8 mouse cellular contexts compared by ENCODE assay signal in the genomic region with DNA sequence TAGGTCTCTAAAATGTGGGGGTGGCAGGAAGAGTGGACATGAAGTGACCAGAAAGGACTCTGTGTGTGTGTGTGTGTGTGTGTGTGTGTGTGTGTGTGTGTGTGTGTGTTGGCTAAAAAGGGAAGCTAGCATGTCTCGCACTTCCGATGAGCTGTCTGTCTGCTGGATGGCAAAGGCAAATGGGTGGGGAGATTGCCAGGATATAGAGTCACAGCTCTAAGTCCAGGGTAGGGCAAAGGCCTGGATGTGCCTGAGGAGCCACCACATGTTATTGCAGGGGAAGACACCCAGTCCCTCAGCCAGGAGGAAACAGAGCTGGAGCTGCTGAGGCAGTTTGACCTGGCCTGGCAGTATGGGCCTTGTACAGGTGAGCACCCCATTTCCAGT. TPM values are rescaled to one million over a fixed set of nuclear protein-coding genes. Genes with fewer than 3 reads are reported as not detected.
DNase-seq lines count a peak whose midpoint lies in the region; ATAC-seq and TF ChIP-seq lines count a peak whose summit lies in the region.

No protein-coding gene starts in this region.

- peaks cover 2% of the 10 kb centered on the region; the same call in 1 of the 2 replicates for H3K79me2 ChIP-seq in MEL (ENCODE audit: control insufficient read depth, insufficient read depth, low read length, poor library complexity)

- DNase-seq in heart, adult 8-10 months (ENCODE audit: low spot score), result no peak
- peak; percentile 80 for DNase-seq in MEL (ENCODE audit: low read depth, low spot score)
- no peak for DNase-seq in cerebellum, postnatal 10 days
- DNase-seq in cerebellum, adult 18-20 months, result no peak

- TF ChIP-seq EP300 in MEL (IDR thresholded peaks at IDR 0.05; ENCODE audit: low read depth in 1 of 2, low read length in 2 of 2), result no peak

- no peak for TF ChIP-seq RAD21 in MEL (IDR thresholded peaks at IDR 0.05; ENCODE audit: low read depth, low read length)

- H3K27me3 ChIP-seq in heart, embryonic 14.5 days (ENCODE audit: control insufficient read depth, insufficient read depth, low read length), result peaks cover 9% of the 10 kb centered on the region
- H3K27me3 ChIP-seq in MEL (ENCODE audit: control insufficient read depth in 1 of 2, insufficient read depth in 2 of 2, low read length in 2 of 2), result no peaks in the 10 kb centered on the region
- H3K27me3 ChIP-seq in forebrain, embryonic 16.5 days (replicated peaks; ENCODE audit: control insufficient read depth, insufficient read depth, low read length), result peaks cover 10% of the 10 kb centered on the region
- H3K27me3 ChIP-seq in liver, embryonic 16.5 days (ENCODE audit: control insufficient read depth, insufficient read depth, low read depth, low read length), result no peaks in the 10 kb centered on the region; the same call in none of the 2 replicates
- H3K27me3 ChIP-seq in stomach, embryonic 14.5 days (ENCODE audit: control insufficient read depth, insufficient read depth, low read length), result no peaks in the 10 kb centered on the region

- peak overlapping the region; percentile 73 for H3K9ac ChIP-seq in heart, embryonic 14.5 days (ENCODE audit: low read length)
- H3K9ac ChIP-seq in MEL (ENCODE audit: control insufficient read depth, low read depth, low read length, poor library complexity, severe bottlenecking), result peak overlapping the region; percentile 71
- peak overlapping the region; percentile 74 for H3K9ac ChIP-seq in forebrain, embryonic 16.5 days (replicated peaks; ENCODE audit: low read depth, low read length)
- peak overlapping the region; percentile 75 for H3K9ac ChIP-seq in liver, embryonic 16.5 days (ENCODE audit: low read depth, low read length)
- peak overlapping the region; percentile 37 for H3K9ac ChIP-seq in stomach, embryonic 14.5 days (replicated peaks; ENCODE audit: low read depth, low read length)

- H3K4me2 ChIP-seq in heart, embryonic 14.5 days (ENCODE audit: low read length), result peak overlapping the region; percentile 68
- H3K4me2 ChIP-seq in forebrain, embryonic 16.5 days (ENCODE audit: low read length), result peak overlapping the region; percentile 68
- H3K4me2 ChIP-seq in liver, embryonic 16.5 days (ENCODE audit: low read depth, low read length), result peak overlapping the region; percentile 82
- peak overlapping the region; percentile 57 for H3K4me2 ChIP-seq in stomach, embryonic 14.5 days (replicated peaks; ENCODE audit: low read depth, low read length)

- H3K36me3 ChIP-seq in heart, embryonic 14.5 days (ENCODE audit: control insufficient read depth, insufficient read depth, low read length), result no peaks in the 10 kb centered on the region
- H3K36me3 ChIP-seq in MEL (ENCODE audit: control insufficient read depth in 1 of 2, insufficient read depth in 2 of 2, low read length in 2 of 2), result peaks cover 0 to 11% of the 10 kb centered on the region in 2 experiments; a peak in 2 of 4 replicates
- H3K36me3 ChIP-seq in forebrain, embryonic 16.5 days (ENCODE audit: control insufficient read depth, insufficient read depth), result no peaks in the 10 kb centered on the region
- H3K36me3 ChIP-seq in liver, embryonic 16.5 days (ENCODE audit: control insufficient read depth, insufficient read depth), result no peaks in the 10 kb centered on the region
- no peaks in the 10 kb centered on the region for H3K36me3 ChIP-seq in stomach, embryonic 14.5 days (ENCODE audit: control insufficient read depth, insufficient read depth, low read length)

- WGBS in heart, embryonic 14.5 days, result 18% methylated on average over 2 of the region's 2 CpGs
- WGBS in forebrain, embryonic 16.5 days, result 21% methylated on average over 2 of the region's 2 CpGs
- 0% methylated on average over 2 of the region's 2 CpGs for WGBS in liver, embryonic 16.5 days (ENCODE audit: insufficient replicate concordance)
- WGBS in stomach, embryonic 14.5 days, result 33% methylated on average over 2 of the region's 2 CpGs

- no peaks in the 10 kb centered on the region for H3K9me3 ChIP-seq in heart, embryonic 14.5 days (ENCODE audit: control insufficient read depth, low read length)
- H3K9me3 ChIP-seq in MEL (replicated peaks; ENCODE audit: insufficient read depth, low read length), result no peaks in the 10 kb centered on the region
- H3K9me3 ChIP-seq in forebrain, embryonic 16.5 days (ENCODE audit: control insufficient read depth, low read length), result no peaks in the 10 kb centered on the region
- H3K9me3 ChIP-seq in liver, embryonic 16.5 days (replicated peaks; ENCODE audit: control insufficient read depth, low read length), result no peaks in the 10 kb centered on the region
- no peaks in the 10 kb centered on the region for H3K9me3 ChIP-seq in stomach, embryonic 14.5 days (ENCODE audit: control insufficient read depth, low read depth, low read length)

- TF ChIP-seq CTCF in MEL (IDR thresholded peaks at IDR 0.05 in 2 of 3, conservative IDR thresholded peaks at IDR 0.05 in 1 of 3; ENCODE audit: control insufficient read depth in 1 of 3, insufficient read depth in 1 of 3, low read depth in 2 of 3, low read length in 3 of 3, poor library complexity in 1 of 3, severe bottlenecking in 1 of 3), result no peak

- peak overlapping the region; percentile 73 to 85 for H3K27ac ChIP-seq in heart, embryonic 14.5 days (replicated peaks in 1 of 2; ENCODE audit: control insufficient read depth in 1 of 2, insufficient read depth in 1 of 2, low read depth in 2 of 2, low read length in 2 of 2)
- peak overlapping the region; percentile 52 for H3K27ac ChIP-seq in MEL (ENCODE audit: control insufficient read depth, low read depth, low read length)
- H3K27ac ChIP-seq in forebrain, embryonic 16.5 days (ENCODE audit: low read length), result peak overlapping the region; percentile 57
- peak overlapping the region; percentile 78 for H3K27ac ChIP-seq in liver, embryonic 16.5 days (ENCODE audit: low read length)
- peak overlapping the region; percentile 66; the same call in 1 of the 2 replicates for H3K27ac ChIP-seq in stomach, embryonic 14.5 days (ENCODE audit: low read length)

- H3K4me1 ChIP-seq in heart, embryonic 14.5 days (ENCODE audit: control insufficient read depth in 2 of 2, insufficient read depth in 2 of 2, low read length in 2 of 2), result peaks cover 4 to 5% of the 10 kb centered on the region in 2 experiments
- H3K4me1 ChIP-seq in MEL (ENCODE audit: control insufficient read depth in 1 of 2, insufficient read depth in 2 of 2, low read length in 2 of 2), result peaks cover 2 to 29% of the 10 kb centered on the region in 2 experiments; a peak in 3 of 4 replicates
- peaks cover 11% of the 10 kb centered on the region for H3K4me1 ChIP-seq in forebrain, embryonic 16.5 days (replicated peaks; ENCODE audit: control insufficient read depth, insufficient read depth, low read length)
- peaks cover 21% of the 10 kb centered on the region for H3K4me1 ChIP-seq in liver, embryonic 16.5 days (ENCODE audit: control insufficient read depth, low read depth, low read length)
- peaks cover 24% of the 10 kb centered on the region; the same call in 1 of the 2 replicates for H3K4me1 ChIP-seq in stomach, embryonic 14.5 days (ENCODE audit: control insufficient read depth, insufficient read depth, low read length)

- H3K4me3 ChIP-seq in heart, embryonic 14.5 days (ENCODE audit: control insufficient read depth in 1 of 2, insufficient read depth in 1 of 2, low read depth in 1 of 2, low read length in 2 of 2), result peak overlapping the region; percentile 53 to 77
- H3K4me3 ChIP-seq in MEL (ENCODE audit: control insufficient read depth in 1 of 2, insufficient read depth in 1 of 2, low read depth in 2 of 2, low read length in 2 of 2), result peak overlapping the region; percentile 71 to 93
- H3K4me3 ChIP-seq in forebrain, embryonic 16.5 days (replicated peaks; ENCODE audit: low read length), result peak overlapping the region; percentile 67
- peak overlapping the region; percentile 72 for H3K4me3 ChIP-seq in liver, embryonic 16.5 days (ENCODE audit: low read depth, low read length)
- H3K4me3 ChIP-seq in stomach, embryonic 14.5 days (ENCODE audit: low read depth, low read length), result peak overlapping the region; percentile 41

- TF ChIP-seq POLR2A in MEL (IDR thresholded peaks at IDR 0.05; ENCODE audit: control insufficient read depth in 1 of 2, insufficient read depth in 1 of 2, low read depth in 1 of 2, low read length in 2 of 2, poor library complexity in 1 of 2), result no peak

- ATAC-seq in heart, embryonic 14.5 days (ENCODE audit: insufficient number of reproducible peaks, insufficient read depth, low FRiP score, low read depth), result no peak
- peak; percentile 21; the same call in 1 of the 2 replicates for ATAC-seq in forebrain, embryonic 16.5 days
- ATAC-seq in liver, embryonic 16.5 days (ENCODE audit: low read depth), result peak; percentile 18
- no peak for ATAC-seq in stomach, embryonic 14.5 days (ENCODE audit: insufficient number of reproducible peaks, insufficient read depth, low FRiP score, low read depth)

RNA-seq across cellular contexts. Expression of a gene that starts 0.5 kb away (rescaled TPM):
- polyA plus RNA-seq in heart, embryonic 14.5 days (2014; fragmentation: Nextera tagmentation; extraction: Ambion mirVana), result 20.9 and 26.8 TPM in 2 replicates
- total RNA-seq in heart, adult 8-10 months (2022), result 10 to 100 TPM; 11.9 to 17.5 (median 14.3) TPM
- 18.5 and 21.1 TPM in 2 replicates for total RNA-seq in MEL (2012; rRNA removed)
- 10 to 100 TPM in 1 of 2 experiments, not detected in 1; 40.4 TPM for polyA plus RNA-seq in MEL (2012; ENCODE audit: insufficient read depth in 1 of 2, insufficient read length in 2 of 2, low read depth in 1 of 2, low replicate concordance in 2 of 2, missing spikeins in 1 of 2)
- 19.6 and 21.9 TPM in 2 replicates for polyA plus RNA-seq in forebrain, embryonic 16.5 days (2015; fragmentation: Nextera tagmentation; extraction: Ambion mirVana)
- polyA plus RNA-seq in liver, embryonic 16.5 days (2015; fragmentation: Nextera tagmentation; extraction: Ambion mirVana), result 12.2 and 14.8 TPM in 2 replicates
- polyA plus RNA-seq in stomach, embryonic 14.5 days (2014; fragmentation: Nextera tagmentation; extraction: Ambion mirVana), result 25.5 and 26.3 TPM in 2 replicates

RNA-seq across cellular contexts. Expression of a gene that starts 18.0 kb away (rescaled TPM):
- polyA plus RNA-seq in heart, embryonic 14.5 days (2014; fragmentation: Nextera tagmentation; extraction: Ambion mirVana), result not detected in 2 replicates
- under 1 TPM in 1 of 4 experiments, not detected in 3; 0.87 TPM for total RNA-seq in heart, adult 8-10 months (2022)
- total RNA-seq in MEL (2012; rRNA removed), result not detected in 2 replicates
- polyA plus RNA-seq in MEL (2012; ENCODE audit: insufficient read depth in 1 of 2, insufficient read length in 2 of 2, low read depth in 1 of 2, low replicate concordance in 2 of 2, missing spikeins in 1 of 2), result not detected
- not detected in 2 replicates for polyA plus RNA-seq in forebrain, embryonic 16.5 days (2015; fragmentation: Nextera tagmentation; extraction: Ambion mirVana)
- polyA plus RNA-seq in liver, embryonic 16.5 days (2015; fragmentation: Nextera tagmentation; extraction: Ambion mirVana), result not detected in 2 replicates
- polyA plus RNA-seq in stomach, embryonic 14.5 days (2014; fragmentation: Nextera tagmentation; extraction: Ambion mirVana), result not detected in 2 replicates

RNA-seq across cellular contexts. Expression of a gene that starts 18.1 kb away (rescaled TPM):
- 0.78 and 1.2 TPM in 2 replicates for polyA plus RNA-seq in heart, embryonic 14.5 days (2014; fragmentation: Nextera tagmentation; extraction: Ambion mirVana)
- total RNA-seq in heart, adult 8-10 months (2022), result 1 to 10 TPM in 2 of 4 experiments, under 1 TPM in 2; 0.57 to 1.6 (median 1.0) TPM
- 0.13 and 0.42 TPM in 2 replicates for total RNA-seq in MEL (2012; rRNA removed)
- polyA plus RNA-seq in MEL (2012; ENCODE audit: insufficient read depth in 1 of 2, insufficient read length in 2 of 2, low read depth in 1 of 2, low replicate concordance in 2 of 2, missing spikeins in 1 of 2), result 1 to 10 TPM in 1 of 2 experiments, not detected in 1; 2.3 TPM
- 0.40 and 0.49 TPM in 2 replicates for polyA plus RNA-seq in forebrain, embryonic 16.5 days (2015; fragmentation: Nextera tagmentation; extraction: Ambion mirVana)
- polyA plus RNA-seq in liver, embryonic 16.5 days (2015; fragmentation: Nextera tagmentation; extraction: Ambion mirVana), result 0.39 and 0.61 TPM in 2 replicates
- 7.3 and 8.3 TPM in 2 replicates for polyA plus RNA-seq in stomach, embryonic 14.5 days (2014; fragmentation: Nextera tagmentation; extraction: Ambion mirVana)

RNA-seq across cellular contexts. Expression of a gene that starts 30.7 kb away (rescaled TPM):
- 17.4 and 18.5 TPM in 2 replicates for polyA plus RNA-seq in heart, embryonic 14.5 days (2014; fragmentation: Nextera tagmentation; extraction: Ambion mirVana)
- total RNA-seq in heart, adult 8-10 months (2022), result 1 to 10 TPM; 5.3 to 6.2 (median 5.6) TPM
- total RNA-seq in MEL (2012; rRNA removed), result 20.5 and 21.3 TPM in 2 replicates
- polyA plus RNA-seq in MEL (2012; ENCODE audit: insufficient read depth in 1 of 2, insufficient read length in 2 of 2, low read depth in 1 of 2, low replicate concordance in 2 of 2, missing spikeins in 1 of 2), result 10 to 100 TPM in 1 of 2 experiments, not detected in 1; 37.9 TPM
- 22.6 and 26.1 TPM in 2 replicates for polyA plus RNA-seq in forebrain, embryonic 16.5 days (2015; fragmentation: Nextera tagmentation; extraction: Ambion mirVana)
- 14.1 and 14.2 TPM in 2 replicates for polyA plus RNA-seq in liver, embryonic 16.5 days (2015; fragmentation: Nextera tagmentation; extraction: Ambion mirVana)
- polyA plus RNA-seq in stomach, embryonic 14.5 days (2014; fragmentation: Nextera tagmentation; extraction: Ambion mirVana), result 33.3 and 33.5 TPM in 2 replicates

RNA-seq across cellular contexts. Expression of a gene that starts 36.8 kb away (rescaled TPM):
- polyA plus RNA-seq in heart, embryonic 14.5 days (2014; fragmentation: Nextera tagmentation; extraction: Ambion mirVana), result 7.6 and 8.0 TPM in 2 replicates
- total RNA-seq in heart, adult 8-10 months (2022), result 10 to 100 TPM in 2 of 4 experiments, 1 to 10 TPM in 2; 6.1 to 11.4 (median 8.1) TPM
- 7.4 and 9.2 TPM in 2 replicates for total RNA-seq in MEL (2012; rRNA removed)
- polyA plus RNA-seq in MEL (2012; ENCODE audit: insufficient read depth in 1 of 2, insufficient read length in 2 of 2, low read depth in 1 of 2, low replicate concordance in 2 of 2, missing spikeins in 1 of 2), result 10 to 100 TPM in 1 of 2 experiments, not detected in 1; 14.1 TPM
- polyA plus RNA-seq in forebrain, embryonic 16.5 days (2015; fragmentation: Nextera tagmentation; extraction: Ambion mirVana), result 7.2 and 11.8 TPM in 2 replicates
- 2.1 TPM in 2 replicates for polyA plus RNA-seq in liver, embryonic 16.5 days (2015; fragmentation: Nextera tagmentation; extraction: Ambion mirVana)
- polyA plus RNA-seq in stomach, embryonic 14.5 days (2014; fragmentation: Nextera tagmentation; extraction: Ambion mirVana), result 26.5 and 27.9 TPM in 2 replicates

Comparison
In these comparisons a context has a peak if more than half of its experiments do, and no peak if none do; other contexts are left out.
1. ATAC-seq: peak in forebrain, embryonic 16.5 days (single experiment) and liver, embryonic 16.5 days (single experiment); none in heart, embryonic 14.5 days (single experiment) and stomach, embryonic 14.5 days (single experiment).
2. Peak in every context shown above with its lines, with median percentiles within 50 percentile points of each other: H3K27ac ChIP-seq, H3K4me2 ChIP-seq, H3K4me3 ChIP-seq and H3K9ac ChIP-seq.